Mouse (Mus musculus) bone marrow, adult 2 months (tissue): ENCODE data around the gene Tmem79.

ENCODE experiments used
- CTCF ChIP-seq: fragments of 200-500 bp; IDR thresholded peaks from 2 replicates; pipeline ENCODE4 v1.5.1; 2011; ENCODE audit warnings: low read length, control low read depth; ENCODE audit not compliant: control insufficient read depth, insufficient read depth
- POLR2A ChIP-seq: fragments of 200-500 bp; IDR thresholded peaks from 2 replicates; pipeline ENCODE4 v1.6.1; 2011; ENCODE audit warnings: low read depth, mild to moderate bottlenecking, control low read depth, low read length, borderline replicate concordance; ENCODE audit not compliant: control insufficient read depth

DNA sequence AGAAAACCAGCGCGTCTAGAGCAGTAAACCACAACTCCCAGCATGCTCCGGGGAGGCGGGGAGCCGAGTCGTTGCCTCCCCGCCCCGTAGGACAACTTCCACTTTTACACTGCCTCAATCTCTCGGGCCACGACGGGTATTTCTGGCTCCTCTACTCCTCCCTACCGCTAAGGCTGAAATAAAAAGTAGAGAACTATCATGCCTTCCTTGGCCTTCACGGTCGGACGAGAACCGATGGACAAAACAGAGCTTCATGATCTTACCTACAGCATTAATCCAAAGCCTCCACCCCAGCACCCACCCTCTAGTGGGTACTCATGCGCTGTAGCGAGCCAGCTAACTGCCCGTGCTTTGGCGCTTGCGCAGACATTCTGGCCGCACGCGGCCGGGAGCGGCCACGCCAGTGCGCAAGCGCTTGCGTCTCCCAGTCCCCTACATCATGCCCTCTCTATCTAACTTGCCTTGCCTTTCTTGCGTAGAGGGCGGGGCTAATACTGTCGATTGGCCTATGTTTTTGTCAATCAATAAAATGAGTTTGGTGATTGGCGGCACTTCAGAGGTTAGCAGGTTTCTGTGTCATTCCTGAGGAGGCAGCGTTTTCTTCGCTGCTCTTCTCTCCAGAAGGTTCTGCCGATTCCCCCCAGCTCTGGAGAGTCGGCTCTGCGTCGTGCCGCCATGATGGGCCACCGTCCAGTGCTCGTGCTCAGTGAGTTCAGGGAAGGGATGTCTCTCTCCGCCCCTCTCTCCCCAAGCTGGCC, 39.2 kb downstream of the Tmem79 start, which contains the start of the genes Tsacc and Cct3:
- TF ChIP-seq POLR2A = peak; percentile 55; the same call in 1 of the 2 replicates
- TF ChIP-seq CTCF = no peak
